8 mouse cellular contexts compared by ENCODE assay signal in genomic region chr17:29887271-29887880, GRCm38 (mm10).
DNase-seq lines count a peak whose midpoint lies in the region; ATAC-seq and TF ChIP-seq lines count a peak whose summit lies in the region.

No protein-coding gene starts in this region.

- H3K27me3 ChIP-seq in embryonic facial prominence, embryonic 10.5 days (replicated peaks; ENCODE audit: low read depth, poor library complexity, severe bottlenecking), result peaks cover 93% of the 10 kb centered on the region
- peaks cover 39% of the 10 kb centered on the region for H3K27me3 ChIP-seq in heart, postnatal 0 days (ENCODE audit: control insufficient read depth, insufficient read depth, low read length)
- H3K27me3 ChIP-seq in limb, embryonic 15.5 days, result peaks cover 54% of the 10 kb centered on the region
- no peaks in the 10 kb centered on the region for H3K27me3 ChIP-seq in midbrain, embryonic 15.5 days (replicated peaks)

- no peak for TF ChIP-seq CTCF in heart, postnatal 0 days (IDR thresholded peaks at IDR 0.05; ENCODE audit: low read depth)

- H3K9me3 ChIP-seq in ES-E14 (ENCODE audit: control insufficient read depth, insufficient read depth, low read depth, low read length), result no peaks in the 10 kb centered on the region
- no peaks in the 10 kb centered on the region for H3K9me3 ChIP-seq in embryonic facial prominence, embryonic 10.5 days
- 0 out of 2 replicates have a peak, but pooled peaks cover under 1% of the 10 kb centered on the region for H3K9me3 ChIP-seq in heart, postnatal 0 days (replicated peaks; ENCODE audit: control insufficient read depth, low read length)
- no peaks in the 10 kb centered on the region for H3K9me3 ChIP-seq in limb, embryonic 15.5 days
- no peaks in the 10 kb centered on the region for H3K9me3 ChIP-seq in midbrain, embryonic 15.5 days

- in situ Hi-C loops in ES-E14 (cut with MboI; ENCODE audit: low sequenced_read_pairs in 2 of 2, unreplicated experiment in 2 of 2), result loop anchor here in 1 of 2 experiments (10.0 kb wide), 1 partner anchor 113 kb away; no protein-coding TSS in a partner anchor

- no peak for DNase-seq in frontal cortex, adult 2 months (ENCODE audit: extremely low spot score in 1 of 2, low spot score in 1 of 2)
- DNase-seq in ES-E14 (ENCODE audit: low read depth, low spot score), result no peak
- peak; percentile 81 for DNase-seq in embryonic facial prominence, embryonic 10.5 days (ENCODE audit: low spot score)
- DNase-seq in heart, postnatal 0 days (ENCODE audit: low spot score), result no peak
- peak; percentile 24 to 39 for DNase-seq in urinary bladder, postnatal 36 days (ENCODE audit: low spot score in 2 of 2)

- H3K27ac ChIP-seq in ES-E14 (ENCODE audit: insufficient read depth, low read depth, low read length, poor library complexity, severe bottlenecking), result no peak overlapping the region
- peak overlapping the region; percentile 82 for H3K27ac ChIP-seq in embryonic facial prominence, embryonic 10.5 days (replicated peaks)
- H3K27ac ChIP-seq in heart, postnatal 0 days (ENCODE audit: low read depth), result no peak overlapping the region
- H3K27ac ChIP-seq in limb, embryonic 15.5 days, result peak overlapping the region; percentile 84
- peak overlapping the region; percentile 91 for H3K27ac ChIP-seq in midbrain, embryonic 15.5 days

- peak overlapping the region; percentile 61 to 74 for H3K4me3 ChIP-seq in ES-E14 (ENCODE audit: insufficient read depth in 1 of 2, low read depth in 1 of 2, low read length in 2 of 2, poor library complexity in 1 of 2, severe bottlenecking in 1 of 2)
- H3K4me3 ChIP-seq in embryonic facial prominence, embryonic 10.5 days, result peak overlapping the region; percentile 73
- H3K4me3 ChIP-seq in heart, postnatal 0 days (ENCODE audit: low read depth, low read length), result peak overlapping the region; percentile 59
- H3K4me3 ChIP-seq in limb, embryonic 15.5 days, result peak overlapping the region; percentile 72
- H3K4me3 ChIP-seq in midbrain, embryonic 15.5 days, result peak overlapping the region; percentile 77

- peak overlapping the region; percentile 52 for H3K9ac ChIP-seq in ES-E14 (ENCODE audit: insufficient read depth, low read depth, low read length, poor library complexity, severe bottlenecking)
- peak overlapping the region; percentile 53 for H3K9ac ChIP-seq in heart, postnatal 0 days (replicated peaks; ENCODE audit: low read depth, low read length)
- H3K9ac ChIP-seq in limb, embryonic 15.5 days, result peak overlapping the region; percentile 68
- peak overlapping the region; percentile 74 for H3K9ac ChIP-seq in midbrain, embryonic 15.5 days

- peak overlapping the region; percentile 92 for H3K4me2 ChIP-seq in heart, postnatal 0 days (ENCODE audit: low read depth, low read length)
- peak overlapping the region; percentile 98 for H3K4me2 ChIP-seq in limb, embryonic 15.5 days
- H3K4me2 ChIP-seq in midbrain, embryonic 15.5 days, result peak overlapping the region; percentile 96

- H3K4me1 ChIP-seq in ES-E14 (ENCODE audit: control insufficient read depth in 2 of 2, insufficient read depth in 2 of 2, low read length in 2 of 2, poor library complexity in 1 of 2), result peaks cover 0 to 10% of the 10 kb centered on the region in 2 experiments; a peak in 2 of 4 replicates
- peaks cover 49% of the 10 kb centered on the region for H3K4me1 ChIP-seq in embryonic facial prominence, embryonic 10.5 days
- H3K4me1 ChIP-seq in heart, postnatal 0 days (ENCODE audit: control insufficient read depth, insufficient read depth), result peaks cover 2% of the 10 kb centered on the region; the same call in 1 of the 2 replicates
- peaks cover 52% of the 10 kb centered on the region for H3K4me1 ChIP-seq in limb, embryonic 15.5 days
- H3K4me1 ChIP-seq in midbrain, embryonic 15.5 days, result peaks cover 74% of the 10 kb centered on the region

- WGBS in embryonic facial prominence, embryonic 10.5 days, result under 1% methylated on average over 57 of the region's 57 CpGs
- WGBS in heart, postnatal 0 days, result under 1% methylated on average over 48 of the region's 57 CpGs
- under 1% methylated on average over 56 of the region's 57 CpGs for WGBS in limb, embryonic 15.5 days
- WGBS in midbrain, embryonic 15.5 days, result under 1% methylated on average over 57 of the region's 57 CpGs

- no peak for TF ChIP-seq EP300 in heart, postnatal 0 days (IDR thresholded peaks at IDR 0.05; ENCODE audit: low read depth)

- no peaks in the 10 kb centered on the region for H3K36me3 ChIP-seq in ES-E14 (ENCODE audit: control insufficient read depth, insufficient read depth, low read length, poor library complexity, severe bottlenecking)
- no peaks in the 10 kb centered on the region for H3K36me3 ChIP-seq in embryonic facial prominence, embryonic 10.5 days (replicated peaks)
- no peaks in the 10 kb centered on the region for H3K36me3 ChIP-seq in heart, postnatal 0 days (replicated peaks; ENCODE audit: control insufficient read depth, insufficient read depth, low read length)
- no peaks in the 10 kb centered on the region for H3K36me3 ChIP-seq in limb, embryonic 15.5 days
- no peaks in the 10 kb centered on the region for H3K36me3 ChIP-seq in midbrain, embryonic 15.5 days (replicated peaks)

- 0 out of 2 replicates have a peak, but pooled peaks have one; percentile 5 for ATAC-seq in frontal cortex, adult (ENCODE audit: low TSS enrichment)
- ATAC-seq in heart, postnatal 0 days (ENCODE audit: insufficient read depth, low read depth), result peak; percentile 58
- 0 out of 2 replicates have a peak, but pooled peaks have one; percentile 40 for ATAC-seq in limb, embryonic 15.5 days (ENCODE audit: insufficient number of reproducible peaks, low FRiP score, low TSS enrichment, low read depth)
- ATAC-seq in midbrain, embryonic 15.5 days (replicated peaks), result 0 out of 2 replicates have a peak, but pooled peaks have one; percentile 15

TF ChIP-seq in ES-E14, 5 proteins besides CTCF, POLR2A, EP300 and RAD21:
- no peak for TF ChIP-seq MAFK (IDR thresholded peaks at IDR 0.05; ENCODE audit: insufficient read depth, low read depth, low read length)
- TF ChIP-seq ZNF384 (IDR thresholded peaks at IDR 0.05; ENCODE audit: low read depth, low read length), result no peak
- no peak for TF ChIP-seq HCFC1 (IDR thresholded peaks at IDR 0.05; ENCODE audit: borderline replicate concordance, insufficient read depth, low read length)
- no peak for TF ChIP-seq CHD2 (IDR thresholded peaks at IDR 0.05; ENCODE audit: low read depth, low read length)
- no peak for TF ChIP-seq ZC3H11A (IDR thresholded peaks at IDR 0.05; ENCODE audit: borderline replicate concordance, low read depth, low read length)

Comparison
In these comparisons a context has a peak if more than half of its experiments do, and no peak if none do; other contexts are left out.
1. ATAC-seq: peak in every context shown above with its lines; median percentile 58 in heart, postnatal 0 days; 40 in limb, embryonic 15.5 days; 15 in midbrain, embryonic 15.5 days; 5 in frontal cortex, adult.
2. DNase-seq: peak in embryonic facial prominence, embryonic 10.5 days (single experiment) and urinary bladder, postnatal 36 days (2 of 2); none in frontal cortex, adult 2 months (0 of 2), ES-E14 (single experiment) and heart, postnatal 0 days (single experiment).
3. H3K27ac ChIP-seq: peak in embryonic facial prominence, embryonic 10.5 days (single experiment), limb, embryonic 15.5 days (single experiment) and midbrain, embryonic 15.5 days (single experiment); none in ES-E14 (single experiment) and heart, postnatal 0 days (single experiment).
4. Peak in every context shown above with its lines, with median percentiles within 50 percentile points of each other: H3K4me3 ChIP-seq, H3K9ac ChIP-seq and H3K4me2 ChIP-seq.